Mouse (Mus musculus): ENCODE measurements at regions not wholly inside any gene's neighbourhood (a gene's known extent, or its start where the extent isn't known, plus 50 kb on each side); places are given as distances from the start of the nearest gene placed in this dataset.

- TF ChIP-seq CTCF (IDR thresholded peaks at IDR 0.05; ENCODE audit: low read depth): no peak
- WGBS: 68% methylated on average over 3 of the region's 3 CpGs
These were observed 381.7 kb upstream of the A1bg start for GRCm38 (mm10) chr15:61304546-61304945.

GRCm38 (mm10) chr15:61299796-61300195, 377.0 kb upstream of the A1bg start:
- no peak overlapping the region for H3K27ac ChIP-seq (ENCODE audit: low read depth)
- TF ChIP-seq CTCF (IDR thresholded peaks at IDR 0.05; ENCODE audit: low read depth): no peak
- WGBS: 76% methylated on average over 6 of the region's 6 CpGs

More at GRCm38 (mm10) chr15:61304546-61304945, 381.7 kb upstream of the A1bg start:
- Histone ChIP-seq H3K9me3 (ENCODE audit: low read depth, low read length) (no peaks in the 10 kb centered on the region), H3K4me2 (no peak overlapping the region), H3K27ac (ENCODE audit: low read depth) (no peak overlapping the region), H3K36me3 (ENCODE audit: insufficient read depth) (no peaks in the 10 kb centered on the region), H3K27me3 (ENCODE audit: insufficient read depth, low read length) (no peaks in the 10 kb centered on the region), H3K9ac (no peak overlapping the region), H3K4me1 (ENCODE audit: insufficient read depth) (no peaks in the 10 kb centered on the region), H3K4me3 (ENCODE audit: low read depth, low read length) (no peak overlapping the region)
- no peak for ATAC-seq (ENCODE audit: insufficient read depth)
- no peak for DNase-seq

GRCm38 (mm10) chr15:61297447-61298208, 374.8 kb upstream of the A1bg start:
- no peak for TF ChIP-seq CTCF (IDR thresholded peaks at IDR 0.05; ENCODE audit: low read depth)
- H3K27ac ChIP-seq (ENCODE audit: low read depth): no peak overlapping the region
- H3K4me3 ChIP-seq (ENCODE audit: low read depth, low read length): no peak overlapping the region
- ATAC-seq (ENCODE audit: insufficient read depth) (no peak), DNase-seq (no peak)
- H3K4me1 ChIP-seq (ENCODE audit: insufficient read depth): no peaks in the 10 kb centered on the region
- H3K9me3 ChIP-seq (ENCODE audit: low read depth, low read length): no peaks in the 10 kb centered on the region
- H3K27me3 ChIP-seq (ENCODE audit: insufficient read depth, low read length): no peaks in the 10 kb centered on the region
- H3K4me2 ChIP-seq: no peak overlapping the region
- H3K9ac ChIP-seq: no peak overlapping the region
- WGBS: 80% methylated on average over 5 of the region's 5 CpGs
- H3K36me3 ChIP-seq (ENCODE audit: insufficient read depth): no peaks in the 10 kb centered on the region

More at GRCm38 (mm10) chr15:61299796-61300195, 377.0 kb upstream of the A1bg start:
- no peak overlapping the region for H3K4me2 ChIP-seq
- no peak overlapping the region for H3K4me3 ChIP-seq (ENCODE audit: low read depth, low read length)
- ATAC-seq (ENCODE audit: insufficient read depth) (no peak), DNase-seq (no peak)
- H3K9me3 ChIP-seq (ENCODE audit: low read depth, low read length): no peaks in the 10 kb centered on the region
- H3K4me1 ChIP-seq (ENCODE audit: insufficient read depth): no peaks in the 10 kb centered on the region
- no peaks in the 10 kb centered on the region for H3K36me3 ChIP-seq (ENCODE audit: insufficient read depth)
- H3K9ac ChIP-seq: no peak overlapping the region
- no peaks in the 10 kb centered on the region for H3K27me3 ChIP-seq (ENCODE audit: insufficient read depth, low read length)

- H3K36me3 ChIP-seq (ENCODE audit: insufficient read depth): no peaks in the 10 kb centered on the region
- 87% methylated on average over 2 of the region's 2 CpGs for WGBS
- no peaks in the 10 kb centered on the region for H3K27me3 ChIP-seq (ENCODE audit: insufficient read depth, low read length)
- H3K9me3 ChIP-seq (ENCODE audit: low read depth, low read length): no peaks in the 10 kb centered on the region
- no peak for TF ChIP-seq CTCF (IDR thresholded peaks at IDR 0.05; ENCODE audit: low read depth)
- H3K9ac ChIP-seq: no peak overlapping the region
- no peak overlapping the region for H3K4me3 ChIP-seq (ENCODE audit: low read depth, low read length)
- H3K27ac ChIP-seq (ENCODE audit: low read depth): no peak overlapping the region
- H3K4me2 ChIP-seq: no peak overlapping the region
- DNase-seq (no peak), ATAC-seq (ENCODE audit: insufficient read depth) (no peak)
- no peaks in the 10 kb centered on the region for H3K4me1 ChIP-seq (ENCODE audit: insufficient read depth)
These were observed 371.8 kb upstream of the A1bg start for GRCm38 (mm10) chr15:61294616-61295015.

GRCm38 (mm10) chr15:61294131-61294530, 371.3 kb upstream of the A1bg start:
- TF ChIP-seq CTCF (IDR thresholded peaks at IDR 0.05; ENCODE audit: low read depth): no peak
- DNase-seq (no peak), ATAC-seq (ENCODE audit: insufficient read depth) (no peak)
- Histone ChIP-seq H3K9ac (no peak overlapping the region), H3K36me3 (ENCODE audit: insufficient read depth) (no peaks in the 10 kb centered on the region), H3K4me2 (no peak overlapping the region), H3K27me3 (ENCODE audit: insufficient read depth, low read length) (no peaks in the 10 kb centered on the region), H3K9me3 (ENCODE audit: low read depth, low read length) (no peaks in the 10 kb centered on the region), H3K4me3 (ENCODE audit: low read depth, low read length) (no peak overlapping the region), H3K27ac (ENCODE audit: low read depth) (no peak overlapping the region), H3K4me1 (ENCODE audit: insufficient read depth) (no peaks in the 10 kb centered on the region)
- WGBS: 51% methylated on average over 4 of the region's 4 CpGs

- Histone ChIP-seq H3K9me3 (ENCODE audit: low read depth, low read length) (no peaks in the 10 kb centered on the region), H3K36me3 (ENCODE audit: insufficient read depth) (no peaks in the 10 kb centered on the region), H3K4me2 (no peak overlapping the region), H3K27me3 (ENCODE audit: insufficient read depth, low read length) (no peaks in the 10 kb centered on the region), H3K9ac (no peak overlapping the region), H3K4me1 (ENCODE audit: insufficient read depth) (0 out of 2 replicates have a peak, but pooled peaks cover 4% of the 10 kb centered on the region), H3K4me3 (ENCODE audit: low read depth, low read length) (no peak overlapping the region), H3K27ac (ENCODE audit: low read depth) (no peak overlapping the region)
- whole genome bisulfite sequencing: 41% methylated on average over 4 of the region's 4 CpGs
- no peak for TF ChIP-seq CTCF (IDR thresholded peaks at IDR 0.05; ENCODE audit: low read depth)
- DNase-seq: peak; percentile 57
- ATAC-seq (ENCODE audit: insufficient read depth): no peak
These were observed 346.0 kb upstream of the A1bg start for GRCm38 (mm10) chr15:61268766-61269165.

GRCm38 (mm10) chr15:61259047-61259446, 336.2 kb upstream of the A1bg start:
- peak; percentile 18 for DNase-seq
- TF ChIP-seq CTCF (IDR thresholded peaks at IDR 0.05; ENCODE audit: low read depth): no peak
- Histone ChIP-seq H3K36me3 (ENCODE audit: insufficient read depth) (no peaks in the 10 kb centered on the region), H3K4me1 (ENCODE audit: insufficient read depth) (no peaks in the 10 kb centered on the region), H3K9me3 (ENCODE audit: low read depth, low read length) (no peaks in the 10 kb centered on the region), H3K27me3 (ENCODE audit: insufficient read depth, low read length) (no peaks in the 10 kb centered on the region), H3K9ac (no peak overlapping the region), H3K4me3 (ENCODE audit: low read depth, low read length) (no peak overlapping the region), H3K27ac (ENCODE audit: low read depth) (no peak overlapping the region), H3K4me2 (no peak overlapping the region)
- ATAC-seq (ENCODE audit: insufficient read depth): peak; percentile 62
- 65% methylated on average over 2 of the region's 2 CpGs for WGBS

Data from lung, embryonic 14.5 days (tissue).